Mouse (Mus musculus) colon, adult 2 months (tissue): ENCODE results near the gene Rasl10a. TPM values are rescaled to one million over a fixed set of nuclear protein-coding genes. Genes with fewer than 3 reads are reported as not detected.

Experiments
- polyA plus RNA-seq: library from polyadenylated mRNA; depleted of rRNA; stranded (reverse); fragments of >200 nt; gene quantifications from 2 replicates; pipeline ENCODE4 v1.2.3, GENCODE M21; 2012; rRNA removed

Rasl10a gene
- polyA plus RNA-seq, result 2.4 and 2.8 TPM in 2 replicates

GRCm38 (mm10) chr11:5057856-5058641 lies at the start of gene Rasl10a:
Gene Rasl10a (plus strand): TSS chr11:5058128.

DNA sequence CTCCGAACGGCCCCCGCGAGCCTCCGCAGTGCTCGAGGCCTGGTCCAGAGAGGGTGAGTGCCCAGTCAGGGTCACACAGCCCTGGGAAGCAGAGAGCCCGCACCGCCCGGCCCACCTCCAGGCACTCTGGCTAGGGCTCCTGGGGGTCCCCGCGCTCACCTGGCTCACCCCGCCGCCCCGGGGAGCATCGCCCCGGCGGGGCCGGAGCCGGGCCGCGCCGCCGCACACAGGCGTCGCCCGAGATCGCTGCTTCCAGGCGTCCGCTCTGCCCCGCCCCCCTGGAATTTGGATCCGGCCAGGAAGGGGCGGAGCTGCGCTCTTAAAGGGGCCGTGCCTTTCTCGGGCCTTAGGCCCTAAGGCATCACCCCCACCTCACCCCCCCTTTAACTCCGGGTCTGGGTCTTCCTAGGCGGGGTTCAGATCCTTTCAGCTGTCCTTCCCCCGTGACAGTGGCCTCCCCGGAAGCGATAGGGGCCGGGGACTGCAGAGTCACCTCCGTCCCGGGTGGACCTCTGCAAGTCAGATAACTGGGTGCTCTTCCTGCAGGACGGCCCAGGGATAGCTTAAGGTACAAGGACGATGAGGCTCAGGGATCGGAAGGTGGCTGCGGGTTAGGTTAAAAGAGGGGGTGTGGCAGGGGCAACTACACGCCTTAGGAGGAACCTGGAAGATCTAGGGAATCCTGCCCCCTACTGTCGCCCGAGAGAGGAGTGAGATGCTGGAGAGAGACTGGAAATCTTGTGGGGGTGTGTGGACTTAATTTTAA lies 7.3 kb downstream of the Rasl10a start, which contains the start of gene Gas2l1:
Gas2l1 (minus strand) TSS at position 272 of the 766 bp plus-strand sequence.

DNA sequence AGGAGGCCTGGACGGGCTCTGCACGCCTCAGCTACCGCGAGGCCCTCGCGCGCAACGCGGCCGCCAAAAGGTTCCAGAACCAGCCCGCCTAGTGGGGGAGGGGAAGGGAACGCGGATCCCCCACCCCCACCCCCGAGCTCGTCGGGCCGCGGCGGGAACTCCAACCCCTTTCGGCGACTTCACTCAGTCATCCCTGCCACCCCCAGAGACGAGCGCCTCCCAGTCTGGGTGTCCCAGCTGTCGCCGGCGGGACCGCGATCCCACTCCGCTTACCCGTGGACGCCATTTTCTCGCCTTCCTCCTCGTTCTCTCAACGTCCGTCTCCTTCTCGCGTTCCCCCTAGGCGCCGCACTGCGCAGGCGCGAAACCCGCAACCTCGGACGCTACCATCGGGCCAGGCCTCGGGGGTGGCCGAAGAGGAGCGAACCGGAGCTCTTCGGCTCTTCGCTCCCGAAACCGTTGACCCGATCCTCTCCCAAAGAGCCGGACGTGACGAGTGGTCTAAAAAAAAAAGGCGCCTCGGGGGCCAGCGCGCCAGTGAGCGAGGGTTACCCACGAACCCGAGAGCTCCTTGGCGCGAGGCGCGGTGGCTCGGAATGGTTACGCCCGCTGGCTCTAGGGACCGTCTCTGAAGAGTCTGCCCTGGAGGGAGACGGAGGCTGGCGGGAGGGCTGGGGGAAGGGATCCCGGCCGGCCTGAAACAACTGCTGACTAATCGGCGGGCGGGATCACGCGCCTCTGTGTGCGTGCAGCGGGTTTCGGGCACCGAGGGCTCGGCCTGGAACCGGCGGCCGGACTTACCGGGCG lies 41.0 kb downstream of the Rasl10a start, which contains the start of the genes Rhbdd3 and Ewsr1:
Rhbdd3 (plus strand) TSS at position 191 of the 807 bp plus-strand sequence.
Ewsr1 (minus strand) TSS at position 531 of the 807 bp plus-strand sequence.

Other genes starting within 250 kb of the Rasl10a start
- 43.5 and 49.9 TPM in 2 replicates for gene Nf2, start 208.6 kb upstream of the Rasl10a start, polyA plus RNA-seq
- gene Nipsnap1, start 184.2 kb upstream of the Rasl10a start, polyA plus RNA-seq, result 41.8 and 56.2 TPM in 2 replicates
- 14.5 and 15.7 TPM in 2 replicates for gene Thoc5, start 162.8 kb upstream of the Rasl10a start, polyA plus RNA-seq
- 0.44 and 0.47 TPM in 2 replicates for gene Nefh, start 110.1 kb upstream of the Rasl10a start, polyA plus RNA-seq
- 97.3 and 107 TPM in 2 replicates for gene Ap1b1, start 71.3 kb upstream of the Rasl10a start, polyA plus RNA-seq
- gene Gas2l1, start 7.2 kb downstream of the Rasl10a start, polyA plus RNA-seq, result 135 and 142 TPM in 2 replicates
- gene Rhbdd3, start 40.8 kb downstream of the Rasl10a start, polyA plus RNA-seq, result 26.0 and 28.7 TPM in 2 replicates
- gene Ewsr1, start 41.1 kb downstream of the Rasl10a start, polyA plus RNA-seq, result 222 and 233 TPM in 2 replicates
- gene Emid1, start 94.1 kb downstream of the Rasl10a start, polyA plus RNA-seq, result 41.2 and 49.5 TPM in 2 replicates
- gene Kremen1, start 203.4 kb downstream of the Rasl10a start, polyA plus RNA-seq, result 22.0 and 23.5 TPM in 2 replicates